Mouse (Mus musculus): ENCODE results near the gene 4933406M09Rik. TPM values are rescaled to one million over a fixed set of nuclear protein-coding genes. Genes with fewer than 3 reads are reported as not detected.

Gene 4933406M09Rik
- polyA plus RNA-seq, 1 experiment from 2014 or later = not detected

DNA sequence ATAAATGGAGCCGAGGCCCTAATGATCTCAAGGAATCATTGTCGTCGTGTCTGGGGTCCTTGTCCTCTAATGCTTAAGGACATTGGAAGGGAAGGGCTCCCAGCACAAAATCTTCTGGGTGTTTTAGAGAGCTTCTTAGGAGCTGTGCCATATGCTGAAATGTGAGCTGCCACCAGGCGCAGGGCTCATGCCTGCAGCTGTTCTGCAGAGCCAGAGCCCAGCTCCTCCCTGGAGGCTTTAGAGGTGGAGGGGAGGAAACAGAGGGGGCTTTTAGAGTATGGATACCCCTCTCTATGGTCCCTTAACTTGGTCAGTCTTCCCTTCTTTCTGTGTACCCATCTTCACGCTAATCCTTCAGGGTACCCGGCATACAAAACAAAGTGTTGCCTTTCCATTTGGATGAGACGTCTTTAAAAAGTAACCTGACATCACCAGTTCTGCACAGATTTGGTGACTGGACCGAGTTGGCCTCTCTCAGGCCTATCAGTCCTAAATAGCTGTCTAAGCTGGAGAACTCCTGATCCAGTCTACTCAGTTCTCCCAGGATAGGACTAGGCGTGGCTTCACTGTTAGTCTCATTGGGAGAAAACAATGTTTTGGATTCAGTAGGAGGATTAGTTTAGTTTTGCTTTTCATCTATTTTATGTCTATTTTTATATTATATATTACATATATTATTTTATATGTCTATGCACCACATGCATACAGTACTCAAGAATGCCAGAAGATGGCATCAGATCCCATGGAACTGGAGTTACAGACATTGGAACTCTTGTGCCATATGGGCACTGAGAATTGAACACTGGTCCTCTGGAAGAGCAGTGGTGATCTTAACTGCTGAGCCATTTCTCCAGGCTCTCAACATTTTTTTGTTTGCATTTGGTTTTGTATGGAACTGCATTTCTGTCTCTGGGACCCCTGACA is 26.2 kb downstream of the 4933406M09Rik start:
- H3K9me3 ChIP-seq (replicated peaks; ENCODE audit: low read length) = no peaks in the 10 kb centered on the region
- no peak for ATAC-seq (replicated peaks; ENCODE audit: low FRiP score, low read depth)
- no peak for DNase-seq (ENCODE audit: low spot score)

DNA sequence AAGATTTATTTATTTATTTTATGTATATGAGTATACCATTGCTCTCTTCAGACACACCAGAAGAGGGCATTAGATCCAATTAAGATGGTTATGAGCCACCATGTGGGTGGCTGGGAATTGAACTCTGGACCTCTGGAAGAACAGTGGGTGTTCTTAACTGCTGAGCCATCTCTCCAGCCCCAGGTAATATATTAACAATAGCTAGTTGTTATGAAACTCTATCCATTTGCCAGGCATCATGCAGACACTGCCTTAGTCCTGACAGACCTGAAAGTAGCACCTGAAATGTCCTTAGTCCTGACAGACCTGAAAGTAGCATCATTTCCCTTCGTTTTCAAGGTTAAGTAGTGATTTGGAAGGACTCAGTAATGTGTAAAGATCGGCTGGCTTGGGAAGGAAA is 28.3 kb downstream of the 4933406M09Rik start:
- no peak for DNase-seq (ENCODE audit: low spot score)
- Histone ChIP-seq H3K27ac (peak overlapping the region; percentile 96; the same call in 1 of the 2 replicates), H3K4me2 (ENCODE audit: low read length) (no peak overlapping the region), H3K4me3 (replicated peaks; ENCODE audit: low read depth, low read length) (no peak overlapping the region), H3K4me1 (replicated peaks; ENCODE audit: insufficient read depth, low read length) (peaks cover 25% of the 10 kb centered on the region), H3K36me3 (ENCODE audit: insufficient read depth, low read length) (0 out of 2 replicates have a peak, but pooled peaks cover 8% of the 10 kb centered on the region), H3K9ac (ENCODE audit: low read depth, low read length) (no peak overlapping the region), H3K27me3 (ENCODE audit: insufficient read depth, low read length) (no peaks in the 10 kb centered on the region), H3K9me3 (replicated peaks; ENCODE audit: low read length) (no peaks in the 10 kb centered on the region)
- 42% methylated on average over 2 of the region's 2 CpGs for WGBS
- TF ChIP-seq CTCF (IDR thresholded peaks at IDR 0.05; ENCODE audit: low read depth) = no peak
- no peak for ATAC-seq (replicated peaks; ENCODE audit: low FRiP score, low read depth)

More for the DNA sequence above, 26.2 kb downstream of the 4933406M09Rik start:
- Histone ChIP-seq H3K4me1 (replicated peaks; ENCODE audit: insufficient read depth, low read length) (peaks cover 25% of the 10 kb centered on the region), H3K4me2 (ENCODE audit: low read length) (no peak overlapping the region), H3K4me3 (replicated peaks; ENCODE audit: low read depth, low read length) (no peak overlapping the region), H3K36me3 (ENCODE audit: insufficient read depth, low read length) (0 out of 2 replicates have a peak, but pooled peaks cover 8% of the 10 kb centered on the region), H3K9ac (ENCODE audit: low read depth, low read length) (no peak overlapping the region), H3K27me3 (ENCODE audit: insufficient read depth, low read length) (no peaks in the 10 kb centered on the region), H3K27ac (no peak overlapping the region)
- TF ChIP-seq CTCF (IDR thresholded peaks at IDR 0.05; ENCODE audit: low read depth) = 0 out of 2 replicates have a peak, but pooled peaks have one; percentile 13
- 84% methylated on average over 9 of the region's 9 CpGs for WGBS

DNA sequence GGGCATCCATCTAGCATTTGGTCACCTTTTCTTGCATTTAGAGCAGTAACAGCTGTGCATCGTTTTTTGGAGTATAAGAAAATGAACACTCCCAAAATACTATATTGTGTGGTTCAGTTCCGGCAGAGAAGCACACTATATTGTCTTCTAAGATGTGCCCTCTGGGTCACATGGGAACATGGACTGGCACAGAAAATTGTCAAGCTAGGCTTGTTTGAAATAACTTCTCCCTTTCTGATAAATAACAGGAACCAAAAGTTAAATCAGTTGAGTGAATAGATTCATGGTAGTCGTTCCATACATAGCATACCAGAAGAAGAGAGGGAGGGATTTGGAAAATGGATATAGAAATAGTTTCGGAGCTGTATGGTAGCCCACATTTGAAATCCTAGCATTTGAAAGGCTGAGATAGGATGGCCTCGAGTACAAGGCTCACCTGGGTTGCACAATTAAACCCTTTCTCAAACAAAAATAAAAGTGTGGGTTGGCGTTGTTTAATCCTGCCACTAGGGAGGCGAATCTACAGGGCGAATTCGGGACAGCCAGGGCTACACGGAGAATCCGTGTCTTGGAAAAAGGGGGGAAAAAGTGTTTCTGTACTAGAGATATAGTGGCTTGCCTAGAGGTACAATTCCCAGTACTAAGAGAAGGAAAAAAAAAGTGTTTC is 28.9 kb downstream of the 4933406M09Rik start:
- H3K27me3 ChIP-seq (ENCODE audit: insufficient read depth, low read length) = no peaks in the 10 kb centered on the region
- H3K27ac ChIP-seq = peak overlapping the region; percentile 96
- no peak for DNase-seq (ENCODE audit: low spot score)
- H3K4me3 ChIP-seq (replicated peaks; ENCODE audit: low read depth, low read length) = peak overlapping the region; percentile 91
- WGBS = 12% methylated on average over 11 of the region's 11 CpGs
- H3K9ac ChIP-seq (ENCODE audit: low read depth, low read length) = peak overlapping the region; percentile 49; the same call in 1 of the 2 replicates
- H3K9me3 ChIP-seq (replicated peaks; ENCODE audit: low read length) = no peaks in the 10 kb centered on the region
- H3K36me3 ChIP-seq (ENCODE audit: insufficient read depth, low read length) = 0 out of 2 replicates have a peak, but pooled peaks cover 8% of the 10 kb centered on the region
- ATAC-seq (replicated peaks; ENCODE audit: low FRiP score, low read depth) = peak; percentile 22
- peak overlapping the region; percentile 73 for H3K4me2 ChIP-seq (ENCODE audit: low read length)
- TF ChIP-seq CTCF (IDR thresholded peaks at IDR 0.05; ENCODE audit: low read depth) = peak; percentile 57
- H3K4me1 ChIP-seq (replicated peaks; ENCODE audit: insufficient read depth, low read length) = peaks cover 31% of the 10 kb centered on the region

DNA sequence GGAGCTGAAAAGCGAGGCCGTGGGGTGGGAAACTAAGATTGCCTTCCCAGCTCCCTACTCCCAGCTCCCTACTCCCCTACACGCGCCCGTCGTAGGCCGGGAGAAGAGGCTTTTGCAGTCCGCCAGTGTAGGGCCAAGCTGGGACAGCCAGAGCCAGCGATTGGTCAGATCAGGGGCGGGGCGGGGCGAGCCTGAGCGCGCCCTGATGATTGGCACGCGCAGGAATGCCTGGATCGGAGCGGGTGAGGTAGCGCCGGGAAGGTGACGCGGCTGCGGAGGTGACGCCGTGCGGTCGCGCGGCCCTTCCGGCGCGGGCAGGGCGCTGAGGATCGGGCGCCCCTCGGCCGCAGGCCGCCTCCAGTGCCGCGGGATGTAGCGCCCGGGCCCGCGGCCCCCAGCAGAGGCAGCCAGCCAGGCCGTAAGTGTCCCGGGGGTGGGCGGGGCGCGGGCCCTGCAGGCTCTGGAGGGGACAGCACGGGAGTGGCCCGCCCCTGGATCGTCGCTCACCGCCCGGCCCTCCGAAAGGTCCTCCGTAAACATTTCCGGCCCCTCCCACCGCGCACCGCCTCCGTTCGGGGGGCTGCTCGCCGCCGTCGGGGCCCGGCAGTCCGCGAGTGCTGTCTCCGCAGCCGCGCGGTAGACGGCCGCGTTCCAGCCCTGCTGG is 29.6 kb downstream of the 4933406M09Rik start, which contains the start of gene Adipor1:
TSS of gene Adipor1 (plus strand) at position 211 of the 664 bp plus-strand sequence.
- no peaks in the 10 kb centered on the region for H3K9me3 ChIP-seq (replicated peaks; ENCODE audit: low read length)
- H3K9ac ChIP-seq (ENCODE audit: low read depth, low read length) = peak within 1 kb of the TSS; percentile 94
- peak within 1 kb of the TSS; percentile 91 for H3K4me3 ChIP-seq (replicated peaks; ENCODE audit: low read depth, low read length)
- H3K36me3 ChIP-seq (ENCODE audit: insufficient read depth, low read length) = 0 out of 2 replicates have a peak, but pooled peaks cover 6% of the 10 kb centered on the region
- ATAC-seq (replicated peaks; ENCODE audit: low FRiP score, low read depth) (peak; percentile 100), DNase-seq (ENCODE audit: low spot score) (peak; percentile 99)
- WGBS = under 1% methylated on average over 54 of the region's 77 CpGs
- TF ChIP-seq CTCF (IDR thresholded peaks at IDR 0.05; ENCODE audit: low read depth) = no peak; the same call in none of the 2 replicates
- peaks cover 35% of the 10 kb centered on the region for H3K4me1 ChIP-seq (replicated peaks; ENCODE audit: insufficient read depth, low read length)
- H3K4me2 ChIP-seq (ENCODE audit: low read length) = peak within 1 kb of the TSS; percentile 73
- no peaks in the 10 kb centered on the region for H3K27me3 ChIP-seq (ENCODE audit: insufficient read depth, low read length)
- H3K27ac ChIP-seq = peak within 1 kb of the TSS; percentile 96

DNA sequence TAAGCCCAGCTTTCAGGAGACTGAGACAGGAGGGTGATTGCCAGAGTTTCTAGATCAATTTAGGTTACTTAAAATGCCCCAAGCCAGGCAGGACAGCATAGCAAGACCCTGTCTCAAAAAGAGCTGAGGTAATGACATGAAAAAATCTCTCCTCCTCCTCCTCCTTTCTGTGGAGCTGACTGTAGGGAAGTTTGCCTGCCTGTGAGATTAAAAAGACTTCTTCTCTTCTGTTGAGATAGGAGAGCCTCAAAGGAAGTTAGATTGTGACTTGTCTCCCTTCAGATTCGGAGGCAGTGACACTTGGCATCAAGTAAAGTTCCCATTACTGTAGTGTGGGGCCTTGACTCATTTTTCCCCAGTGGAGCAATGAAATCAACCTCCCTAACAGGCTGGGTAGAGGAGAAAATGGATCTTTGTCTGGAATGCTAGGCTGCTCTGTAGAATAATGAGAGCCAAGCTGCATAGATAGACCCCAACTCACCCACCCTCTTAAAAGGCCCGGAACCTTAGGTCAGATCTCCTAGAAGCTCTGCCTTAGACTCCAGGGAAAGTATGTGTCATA is 32.8 kb downstream of the 4933406M09Rik start:
- TF ChIP-seq CTCF (IDR thresholded peaks at IDR 0.05; ENCODE audit: low read depth) = no peak
- Histone ChIP-seq H3K4me3 (replicated peaks; ENCODE audit: low read depth, low read length) (no peak overlapping the region), H3K4me2 (ENCODE audit: low read length) (0 out of 2 replicates have a peak overlapping the region, but pooled peaks have one; percentile 6)

More for the DNA sequence above, 32.8 kb downstream of the 4933406M09Rik start:
- Histone ChIP-seq H3K36me3 (ENCODE audit: insufficient read depth, low read length) (0 out of 2 replicates have a peak, but pooled peaks cover 2% of the 10 kb centered on the region), H3K27me3 (ENCODE audit: insufficient read depth, low read length) (no peaks in the 10 kb centered on the region), H3K9me3 (replicated peaks; ENCODE audit: low read length) (no peaks in the 10 kb centered on the region), H3K9ac (ENCODE audit: low read depth, low read length) (no peak overlapping the region), H3K4me1 (replicated peaks; ENCODE audit: insufficient read depth, low read length) (peaks cover 35% of the 10 kb centered on the region), H3K27ac (no peak overlapping the region)
- WGBS = 64% methylated on average over 2 of the region's 2 CpGs
- DNase-seq (ENCODE audit: low spot score) = no peak
- no peak for ATAC-seq (replicated peaks; ENCODE audit: low FRiP score, low read depth)
